Mouse (Mus musculus) ES-Bruce4 (cell line): ENCODE measurements around the gene Khk.

Experiments
- CTCF ChIP-seq: IDR thresholded peaks from one replicate; pipeline ENCODE4 v1.8.1; 2011; ENCODE audit warnings: low read depth, low read length
- EP300 ChIP-seq: IDR thresholded peaks from 2 replicates; pipeline ENCODE4 v1.6.1; 2011; ENCODE audit warnings: low read depth, low read length; ENCODE audit not compliant: insufficient read depth
- POLR2A ChIP-seq: IDR thresholded peaks from one replicate; pipeline ENCODE4 v1.8.1; 2011; ENCODE audit warnings: low read length; ENCODE audit not compliant: insufficient read depth

DNA sequence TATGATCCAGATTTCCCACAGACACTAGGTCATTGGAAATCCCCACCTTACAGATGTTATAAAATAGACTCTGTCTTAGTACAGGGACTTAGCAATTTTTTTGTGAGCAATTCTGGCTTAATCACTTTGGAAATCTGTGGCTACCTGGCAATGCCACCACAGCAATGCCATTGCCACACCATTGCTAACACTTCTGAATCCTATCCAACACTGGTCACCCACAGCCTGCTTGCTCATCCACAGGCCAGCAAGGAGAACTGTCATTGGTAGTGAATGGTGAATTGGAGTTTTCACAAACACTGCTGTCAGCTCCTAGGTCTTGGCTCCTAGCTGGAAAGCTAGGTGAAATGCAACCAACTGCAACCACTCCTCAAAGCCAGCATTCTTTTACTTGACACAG lies 10.8 kb upstream of the Khk start:
- TF ChIP-seq POLR2A (no peak), CTCF (no peak), EP300 (no peak)
